Mouse (Mus musculus) liver, embryonic 14.5 days (tissue): Measurements from ENCODE around the gene Ccdc28b. TPM values are rescaled to one million over a fixed set of nuclear protein-coding genes. Genes with fewer than 3 reads are reported as not detected.

ENCODE experiments used
- ATAC-seq: fragments of 200-750 bp; cut with Nextera tagmentation; 2 replicates; pipeline ENCODE4 v1.8.0; 2017; ENCODE audit warnings: moderate number of reproducible peaks, mild to moderate bottlenecking, moderate library complexity; ENCODE audit not compliant: insufficient read depth
- DNase-seq, 3 experiments: peaks; one replicate each; pipeline ENCODE4 v3.0.0-alpha.2; 2012 to 2013; ENCODE audit warnings: low read depth in 3 of 3, low spot score in 3 of 3
- H3K27ac ChIP-seq: fragments of 300-500 bp; sonication (generic); 2 replicates; pipeline ENCODE4 v1.5.1; 2014; ENCODE audit warnings: moderate library complexity, mild to moderate bottlenecking, control low read depth, inconsistent platforms
- H3K27me3 ChIP-seq: fragments of 300-500 bp; sonication (generic); 2 replicates; pipeline ENCODE4 v1.6.1; 2014; ENCODE audit warnings: mild to moderate bottlenecking, low read length, moderate library complexity; ENCODE audit not compliant: control insufficient read depth, insufficient read depth
- H3K36me3 ChIP-seq: fragments of 300-500 bp; sonication (generic); replicated peaks from 2 replicates; pipeline ENCODE4 v1.6.1; 2014; ENCODE audit warnings: low read depth; ENCODE audit not compliant: control insufficient read depth, insufficient read depth
- H3K4me1 ChIP-seq, 2 experiments: fragments of 200-500 bp in 1 of 2; fragments of 300-500 bp in 1 of 2; sonication (generic) in 1 of 2; replicated peaks; 2 replicates each; pipeline ENCODE4 v1.6.1; 2012 to 2014; ENCODE audit warnings: antibody characterized with exemption in 1 of 2, inconsistent platforms in 1 of 2, low read length in 1 of 2; ENCODE audit not compliant: control insufficient read depth in 2 of 2, insufficient read depth in 2 of 2
- H3K4me2 ChIP-seq: fragments of 300-500 bp; sonication (generic); 2 replicates; pipeline ENCODE4 v1.6.1; 2014; ENCODE audit warnings: low read depth, mild to moderate bottlenecking, control low read depth, moderate library complexity
- H3K4me3 ChIP-seq, 2 experiments: fragments of 200-500 bp in 1 of 2; fragments of 300-500 bp in 1 of 2; sonication (generic) in 1 of 2; 2 replicates each; pipeline ENCODE4 v1.5.1; 2012 to 2014; ENCODE audit warnings: low read depth in 2 of 2, low read length in 2 of 2, mild to moderate bottlenecking in 2 of 2, control low read depth in 1 of 2, inconsistent platforms in 1 of 2, moderate library complexity in 1 of 2; ENCODE audit not compliant: insufficient read depth in 1 of 2
- H3K9ac ChIP-seq: fragments of 300-500 bp; sonication (generic); replicated peaks from 2 replicates; pipeline ENCODE4 v1.6.1; 2014; ENCODE audit warnings: mild to moderate bottlenecking, control low read depth, moderate library complexity
- H3K9me3 ChIP-seq: fragments of 300-500 bp; sonication (generic); 2 replicates; pipeline ENCODE4 v1.6.1; 2016; ENCODE audit warnings: low read length, mixed read lengths; ENCODE audit not compliant: control insufficient read depth
- CTCF ChIP-seq: IDR thresholded peaks from 2 replicates; pipeline ENCODE4 v1.5.1; 2016; ENCODE audit warnings: antibody characterized with exemption, low read depth, control low read depth
- EP300 ChIP-seq: IDR thresholded peaks from 2 replicates; pipeline ENCODE4 v1.6.1; 2016; ENCODE audit warnings: antibody characterized with exemption, low read depth
- WGBS: fragments of 180-500 bp; shearing (Covaris S2); extraction: QIAGEN DNeasy Blood & Tissue Kit; methylation state at CpG from one replicate; pipeline ENCODE4 v1.1.7; 2014; ENCODE audit not compliant: insufficient replicate concordance; 5-methylcytosine and 5-hydroxymethylcytosine counted together
- polyA plus RNA-seq, 2 experiments: library from polyadenylated mRNA; depleted of rRNA in 1 of 2; stranded (reverse) in 1 of 2; unstranded in 1 of 2; fragments of >200 nt; fragmentation: Nextera tagmentation in 1 of 2; extraction: Ambion mirVana in 1 of 2; gene quantifications; 2 replicates each; pipeline versions ENCODE4 v1.2.1 to v1.2.3; 2012 to 2014

Ccdc28b gene
- polyA plus RNA-seq, 2 experiments: 11.0 to 12.0 TPM

- Histone ChIP-seq H3K36me3 (peaks cover 88% of the 10 kb centered on the region), H3K4me2 (peak overlapping the region; percentile 40), H3K27ac (no peak overlapping the region), H3K27me3 (no peaks in the 10 kb centered on the region), H3K4me3 (no peak overlapping the region), H3K9ac (peak overlapping the region; percentile 9; the same call in 1 of the 2 replicates), H3K9me3 (no peaks in the 10 kb centered on the region), H3K4me1 (peaks cover 7 to 14% of the 10 kb centered on the region in 2 experiments)
- TF ChIP-seq EP300 (0 out of 2 replicates have a peak, but pooled peaks have one; percentile 15), CTCF (no peak)
- peak; percentile 79 for ATAC-seq
- 34% methylated on average over 6 of the region's 6 CpGs for WGBS
- DNase-seq: no peak
Observed at GRCm38 (mm10) chr4:129633852-129634251, 10.1 kb upstream of the Ccdc28b start.

GRCm38 (mm10) chr4:129631867-129632266 lies 8.1 kb upstream of the Ccdc28b start:
- Histone ChIP-seq H3K36me3 (peaks cover 90% of the 10 kb centered on the region), H3K9me3 (no peaks in the 10 kb centered on the region), H3K4me3 (no peak overlapping the region), H3K27me3 (no peaks in the 10 kb centered on the region), H3K4me2 (no peak overlapping the region), H3K27ac (no peak overlapping the region), H3K9ac (no peak overlapping the region), H3K4me1 (peaks cover 7 to 14% of the 10 kb centered on the region in 2 experiments)
- DNase-seq: no peak
- ATAC-seq: no peak
- TF ChIP-seq EP300: no peak
- WGBS: 85% methylated on average over 12 of the region's 12 CpGs

GRCm38 (mm10) chr4:129630944-129631343 lies 7.2 kb upstream of the Ccdc28b start:
- Histone ChIP-seq H3K27me3 (no peaks in the 10 kb centered on the region), H3K4me2 (no peak overlapping the region), H3K9me3 (no peaks in the 10 kb centered on the region), H3K36me3 (peaks cover 84% of the 10 kb centered on the region), H3K27ac (no peak overlapping the region), H3K9ac (no peak overlapping the region), H3K4me3 (no peak overlapping the region), H3K4me1 (peaks cover 7 to 14% of the 10 kb centered on the region in 2 experiments)
- TF ChIP-seq EP300: no peak
- TF ChIP-seq CTCF: no peak
- WGBS: 82% methylated on average over 4 of the region's 4 CpGs
- ATAC-seq (no peak), DNase-seq (no peak)

GRCm38 (mm10) chr4:129626035-129626434 lies 2.3 kb upstream of the Ccdc28b start:
- ATAC-seq (no peak), DNase-seq (no peak)
- 65% methylated on average over 6 of the region's 6 CpGs for WGBS
- Histone ChIP-seq H3K4me1 (peaks cover 20 to 22% of the 10 kb centered on the region in 2 experiments), H3K4me2 (no peak overlapping the region), H3K9me3 (no peaks in the 10 kb centered on the region), H3K27me3 (no peaks in the 10 kb centered on the region), H3K36me3 (peaks cover 44% of the 10 kb centered on the region), H3K9ac (no peak overlapping the region), H3K4me3 (no peak overlapping the region), H3K27ac (no peak overlapping the region)
- TF ChIP-seq CTCF: no peak
- no peak for TF ChIP-seq EP300

- no peak for TF ChIP-seq EP300
- TF ChIP-seq CTCF: no peak
- H3K4me3 ChIP-seq: no peak overlapping the region
- H3K4me1 ChIP-seq: peaks cover 20 to 22% of the 10 kb centered on the region in 2 experiments
- H3K4me2 ChIP-seq: peak overlapping the region; percentile 97
- H3K36me3 ChIP-seq: peaks cover 38% of the 10 kb centered on the region
- no peaks in the 10 kb centered on the region for H3K9me3 ChIP-seq
- 42% methylated on average over 4 of the region's 4 CpGs for WGBS
- H3K9ac ChIP-seq: no peak overlapping the region; the same call in 1 of the 2 replicates
- DNase-seq (no peak), ATAC-seq (no peak)
- H3K27ac ChIP-seq: peak overlapping the region; percentile 79; the same call in 1 of the 2 replicates
- H3K27me3 ChIP-seq: no peaks in the 10 kb centered on the region
Observed at GRCm38 (mm10) chr4:129625496-129625895, 1.7 kb upstream of the Ccdc28b start.
